Mouse (Mus musculus) NIH3T3 (cell line): Measurements from ENCODE around the gene Ush1c.
A peak's percentile ranks its signal among the peaks of the same experiment; 100 is the strongest.

Experiments used
- DNase-seq: peaks from one replicate; pipeline ENCODE4 v3.0.0-alpha.2; 2012; ENCODE audit warnings: low read depth

The Ush1c gene

GRCm38 (mm10) chr7:46238346-46238745 is at the start of gene Ush1c:
Gene Ush1c, minus strand, starts transcription at chr7:46238503.
- no peak for DNase-seq

GRCm38 (mm10) chr7:46287051-46287450 is 48.7 kb upstream of the Ush1c start:
- no peak for DNase-seq

- DNase-seq = no peak
These were observed 48.1 kb upstream of the Ush1c start for GRCm38 (mm10) chr7:46286391-46286790.

GRCm38 (mm10) chr7:46285161-46285839 is 47.0 kb upstream of the Ush1c start:
- no peak for DNase-seq

GRCm38 (mm10) chr7:46283681-46284080 is 45.4 kb upstream of the Ush1c start:
- DNase-seq = no peak

- no peak for DNase-seq
These were observed 44.0 kb upstream of the Ush1c start for GRCm38 (mm10) chr7:46282276-46282675.

GRCm38 (mm10) chr7:46280896-46281295 is 42.6 kb upstream of the Ush1c start:
- no peak for DNase-seq

GRCm38 (mm10) chr7:46279946-46280345 is 41.6 kb upstream of the Ush1c start:
- DNase-seq = peak; percentile 80

GRCm38 (mm10) chr7:46276156-46276555 is 37.9 kb upstream of the Ush1c start:
- no peak for DNase-seq

GRCm38 (mm10) chr7:46251841-46252240 is 13.5 kb upstream of the Ush1c start:
- DNase-seq = peak; percentile 9

- DNase-seq = peak; percentile 13
These were observed 9.3 kb upstream of the Ush1c start for GRCm38 (mm10) chr7:46247606-46248005.

GRCm38 (mm10) chr7:46246876-46247275 is 8.6 kb upstream of the Ush1c start:
- DNase-seq = no peak

GRCm38 (mm10) chr7:46240696-46241095 is 2.4 kb upstream of the Ush1c start, which contains the start of gene Otog:
Gene Otog, plus strand, starts transcription at chr7:46240987.
- DNase-seq = no peak

GRCm38 (mm10) chr7:46240091-46240490 is 1.8 kb upstream of the Ush1c start:
- DNase-seq = no peak

GRCm38 (mm10) chr7:46237192-46237591 is 1.1 kb downstream of the Ush1c start:
- DNase-seq = no peak

GRCm38 (mm10) chr7:46236363-46236762 is 1.9 kb downstream of the Ush1c start:
- no peak for DNase-seq

GRCm38 (mm10) chr7:46235948-46236347 is 2.4 kb downstream of the Ush1c start:
- no peak for DNase-seq

- no peak for DNase-seq
These were observed 11.4 kb downstream of the Ush1c start for GRCm38 (mm10) chr7:46226936-46227335.

GRCm38 (mm10) chr7:46226253-46226652 is 12.1 kb downstream of the Ush1c start:
- peak; percentile 74 for DNase-seq

GRCm38 (mm10) chr7:46220591-46221129 is 17.6 kb downstream of the Ush1c start:
- no peak for DNase-seq

- DNase-seq = no peak
These were observed 19.9 kb downstream of the Ush1c start for GRCm38 (mm10) chr7:46218415-46218814.

- no peak for DNase-seq
These were observed 21.8 kb downstream of the Ush1c start for GRCm38 (mm10) chr7:46216481-46216880.

GRCm38 (mm10) chr7:46210276-46210675 is 28.0 kb downstream of the Ush1c start:
- peak; percentile 29 for DNase-seq

- no peak for DNase-seq
These were observed 30.2 kb downstream of the Ush1c start for GRCm38 (mm10) chr7:46208131-46208530.
